Mouse (Mus musculus) heart, postnatal 14 days (tissue): Measurements from ENCODE around the gene Rabgap1l. TPM values are rescaled to one million over a fixed set of nuclear protein-coding genes. Genes with fewer than 3 reads are reported as not detected.

ENCODE experiments used
- DNase-seq, 2 experiments: peaks; one replicate each; pipeline ENCODE4 v3.0.0; 2021 to 2022
- intact Hi-C: fragments of 180-260 bp; cut with DNase I; formaldehyde crosslinking; loops from one replicate; pipeline ENCODE4 v1.15.1; 2025
- microRNA-seq, 2 experiments: library from miRNA; unstranded; fragments of <30 nt; microRNA quantifications; one replicate each; pipeline ENCODE4 v1.2.0; 2021 to 2022
- total RNA-seq, 2 experiments: library from RNA; stranded (reverse); gene quantifications; 2 replicates each; pipeline ENCODE4 v1.2.3; 2021

Gene Rabgap1l
- total RNA-seq, 2 experiments from 2014 or later: 71.1 to 83.6 TPM

DNA sequence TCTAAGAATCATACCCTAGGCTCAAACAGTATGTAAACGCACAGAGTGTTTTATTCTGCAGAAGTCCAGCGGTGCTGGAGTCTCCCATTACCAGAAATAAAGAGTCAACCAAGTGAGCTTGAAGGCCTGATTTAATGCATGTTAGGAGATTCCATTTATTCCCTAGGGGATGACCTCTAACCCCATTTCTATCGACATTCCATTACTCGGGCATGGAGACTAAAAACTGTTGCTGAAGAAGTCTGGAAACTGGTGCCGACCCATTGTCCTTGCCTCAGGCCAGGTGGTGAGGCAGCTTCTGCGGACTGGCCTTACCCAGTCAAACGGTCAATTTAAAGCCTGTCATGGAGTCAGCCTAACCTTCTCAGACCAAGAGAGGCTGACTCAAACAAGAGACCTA lies 578.8 kb downstream of the Rabgap1l start:
- intact Hi-C loops: loop anchor here (10.0 kb wide), 1 partner anchor 821 kb away; the partner anchor contains the start of gene Zbtb37
- no peak for DNase-seq

- peak; percentile 100 for DNase-seq
- intact Hi-C loops: loop anchor here (1.0 to 10.0 kb wide), 2 partner anchors 18 to 822 kb away; partner anchors contain the start of genes Mrps14 and Zbtb37
Measured at GRCm38 (mm10) chr1:160212703-160213669, 580.0 kb downstream of the Rabgap1l start, which contains the start of gene Cacybp. TSS of gene Cacybp (minus strand) at chr1:160212875.

- DNase-seq: peak in 1 of 2 experiments; percentile 61
- intact Hi-C loops: loop anchor here (1.0 to 10.0 kb wide), 2 partner anchors 17 to 823 kb away; partner anchors contain the start of genes Mrps14 and Zbtb37
Measured at GRCm38 (mm10) chr1:160212123-160212691, 580.8 kb downstream of the Rabgap1l start.

DNA sequence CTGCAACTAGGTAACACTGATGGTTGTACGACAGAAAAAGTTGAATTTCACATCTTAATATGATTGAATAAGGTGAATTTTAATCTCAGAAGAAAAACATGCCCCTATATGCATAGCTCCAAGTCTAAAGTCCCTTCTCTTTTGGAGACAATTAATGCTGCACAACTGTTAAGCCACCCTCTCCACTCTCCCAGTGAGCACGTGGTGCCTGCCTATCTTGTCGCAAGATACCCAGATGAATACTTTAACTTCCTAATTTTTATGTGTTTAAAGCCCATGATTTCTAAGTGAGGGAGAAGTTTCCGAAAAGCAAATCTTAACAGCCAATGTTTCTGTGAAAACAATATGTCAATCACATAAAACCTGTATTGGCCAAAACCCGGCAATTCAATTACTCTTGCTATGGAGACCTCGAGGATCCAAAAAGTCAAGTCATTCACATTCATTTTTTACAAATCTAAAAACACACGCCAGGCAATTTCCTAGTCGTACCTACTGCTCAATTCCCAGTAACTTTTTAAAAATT lies 581.4 kb downstream of the Rabgap1l start:
- no peak for DNase-seq
- intact Hi-C loops: loop anchor here (1.0 to 10.0 kb wide), 2 partner anchors 16 to 823 kb away; partner anchors contain the start of genes Mrps14 and Zbtb37

DNA sequence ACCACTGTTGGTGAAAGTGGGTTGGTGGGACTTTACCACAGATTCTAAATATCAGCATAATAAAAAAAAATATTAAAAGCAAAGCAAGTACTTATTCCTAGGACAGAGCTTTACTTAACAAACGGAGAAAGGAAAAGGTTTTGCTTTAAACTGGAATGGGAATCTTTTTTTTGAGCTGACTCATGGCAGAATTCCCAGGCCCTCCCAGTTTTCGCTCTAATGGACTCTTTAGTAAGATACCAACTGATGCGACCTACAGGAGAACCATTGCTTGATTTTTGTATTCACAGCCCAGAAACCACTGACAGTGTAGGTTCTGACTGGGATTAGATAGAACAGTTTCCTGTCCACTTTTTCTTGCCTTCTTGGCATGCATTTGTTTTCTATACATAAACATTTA lies 582.4 kb downstream of the Rabgap1l start:
- no peak for DNase-seq
- intact Hi-C loops: loop anchor here (10.0 kb wide), 1 partner anchor 824 kb away; the partner anchor contains the start of gene Zbtb37

GRCm38 (mm10) chr1:160209844-160210243 lies 583.2 kb downstream of the Rabgap1l start:
- intact Hi-C loops: loop anchor here (10.0 kb wide), 1 partner anchor 825 kb away; the partner anchor contains the start of gene Zbtb37
- no peak for DNase-seq

- no peak for DNase-seq
- intact Hi-C loops: no loop called here
Measured at GRCm38 (mm10) chr1:160205486-160205885, 587.5 kb downstream of the Rabgap1l start.

- DNase-seq: no peak
- intact Hi-C loops: loop anchor here (1.0 kb wide), 1 partner anchor 17 kb away; the partner anchor contains the start of gene Cacybp
Measured at GRCm38 (mm10) chr1:160195337-160195663, 597.7 kb downstream of the Rabgap1l start.

DNA sequence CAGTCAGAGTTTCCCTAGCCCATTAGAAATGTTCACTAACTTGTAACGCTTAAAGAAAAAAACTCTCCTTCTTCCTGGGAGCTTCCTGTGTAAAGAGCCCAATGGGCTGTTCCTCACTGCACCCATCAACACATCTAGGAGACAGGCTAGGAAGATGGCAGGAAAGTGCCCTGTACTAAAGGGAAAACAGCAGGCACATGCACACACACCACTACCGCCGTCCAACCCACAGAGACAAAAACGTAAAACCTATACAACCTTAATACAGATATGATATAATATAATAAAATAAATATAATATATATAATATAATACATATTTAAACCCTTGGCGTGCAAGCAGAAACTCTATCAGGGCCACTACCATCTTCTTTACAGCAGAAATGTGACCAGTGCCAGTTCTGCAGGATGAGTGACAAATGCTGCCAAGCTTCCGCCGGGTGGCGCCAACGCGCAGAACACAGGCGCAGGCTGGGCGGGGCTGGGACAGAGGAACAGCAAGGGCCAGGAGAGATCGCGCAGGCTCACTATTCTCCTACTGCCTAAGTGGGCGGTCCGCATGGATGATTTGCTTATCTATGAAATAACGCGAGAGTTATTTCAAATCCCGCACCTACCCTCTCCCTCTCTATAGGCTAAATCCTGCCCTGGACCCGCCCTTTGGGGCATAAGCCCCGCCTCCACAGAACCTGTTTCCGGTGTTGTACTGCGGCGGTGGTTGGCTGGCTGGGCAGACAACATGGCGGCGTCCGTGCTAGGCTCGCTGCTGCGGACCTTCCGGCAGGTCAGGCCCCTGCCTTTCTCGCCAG lies 598.3 kb downstream of the Rabgap1l start, which contains the start of gene Mrps14:
Gene Mrps14, plus strand, starts transcription at position 687 of the 808 bp plus-strand sequence.
- intact Hi-C loops: loop anchor here (1.0 kb wide), 1 partner anchor 18 kb away; the partner anchor contains the start of gene Cacybp
- peak; percentile 97 to 98 for DNase-seq

GRCm38 (mm10) chr1:160184506-160184905 lies 608.5 kb downstream of the Rabgap1l start:
- peak; percentile 6 to 23 for DNase-seq
- intact Hi-C loops: loop anchor here (10.0 kb wide), 2 partner anchors 270 to 790 kb away; no protein-coding TSS in a partner anchor

GRCm38 (mm10) chr1:160181216-160181615 lies 611.8 kb downstream of the Rabgap1l start:
- intact Hi-C loops: loop anchor here (10.0 kb wide), 2 partner anchors 266 to 786 kb away; no protein-coding TSS in a partner anchor
- no peak for DNase-seq

- intact Hi-C loops: no loop called here
Measured at GRCm38 (mm10) chr1:160176903-160177302, 616.1 kb downstream of the Rabgap1l start.

More at GRCm38 (mm10) chr1:160176903-160177302, 616.1 kb downstream of the Rabgap1l start:
- DNase-seq: no peak

Small RNA genes lying within 50 kb of the gene (microRNA-seq; reads per million reads assigned to microRNA genes)
- gene Mir1927: 1.6 to 3.4 reads per million in 2 experiments

Other genes with a start within 250 kb of the Rabgap1l start
- 10 to 100 TPM; 48.0 to 48.5 TPM for gene Rc3h1, start 113.2 kb upstream of the Rabgap1l start, total RNA-seq
- under 1 TPM; 0.31 to 0.41 TPM for gene Serpinc1, start 185.4 kb upstream of the Rabgap1l start, total RNA-seq
- gene Zbtb37, start 241.6 kb upstream of the Rabgap1l start, total RNA-seq: 10 to 100 TPM; 12.8 to 15.8 TPM